Mouse (Mus musculus): ENCODE data around the gene Scml4.

- TF ChIP-seq CTCF (conservative IDR thresholded peaks at IDR 0.05; ENCODE audit: low read length) (peak; percentile 36), NANOG (IDR thresholded peaks at IDR 0.05; ENCODE audit: borderline replicate concordance, low read length) (no peak), POU5F1 (IDR thresholded peaks at IDR 0.05; ENCODE audit: borderline replicate concordance, low read length) (no peak)
Observed at GRCm38 (mm10) chr10:42832677-42833076, 27.5 kb upstream of the Scml4 start.

Measured in E14TG2a.4 (cell line).